Mouse (Mus musculus): ENCODE results near the gene Ttll12.
A peak's percentile ranks its signal among the peaks of the same experiment; 100 is the strongest.

The Ttll12 gene

GRCm38 (mm10) chr15:83594513-83595363, at the start of gene Ttll12:
TSS of gene Ttll12 (minus strand) at chr15:83595157.
- DNase-seq (ENCODE audit: low spot score), result peak; percentile 100

GRCm38 (mm10) chr15:83642518-83642917, 47.6 kb upstream of the Ttll12 start:
- no peak for DNase-seq (ENCODE audit: low spot score)

- DNase-seq (ENCODE audit: low spot score), result no peak
Observed at GRCm38 (mm10) chr15:83640208-83640607, 45.3 kb upstream of the Ttll12 start.

GRCm38 (mm10) chr15:83639160-83639559, 44.2 kb upstream of the Ttll12 start:
- peak; percentile 75 for DNase-seq (ENCODE audit: low spot score)

GRCm38 (mm10) chr15:83638196-83638899, 43.4 kb upstream of the Ttll12 start:
- peak; percentile 38 for DNase-seq (ENCODE audit: low spot score)

- DNase-seq (ENCODE audit: low spot score), result no peak
Observed at GRCm38 (mm10) chr15:83636759-83637158, 41.8 kb upstream of the Ttll12 start.

GRCm38 (mm10) chr15:83635251-83635650, 40.3 kb upstream of the Ttll12 start:
- no peak for DNase-seq (ENCODE audit: low spot score)

- peak; percentile 56 for DNase-seq (ENCODE audit: low spot score)
Observed at GRCm38 (mm10) chr15:83634076-83634475, 39.1 kb upstream of the Ttll12 start.

- DNase-seq (ENCODE audit: low spot score), result no peak
Observed at GRCm38 (mm10) chr15:83631071-83631470, 36.1 kb upstream of the Ttll12 start.

- no peak for DNase-seq (ENCODE audit: low spot score)
Observed at GRCm38 (mm10) chr15:83629716-83630115, 34.8 kb upstream of the Ttll12 start.

GRCm38 (mm10) chr15:83626142-83626645, 31.2 kb upstream of the Ttll12 start:
- DNase-seq (ENCODE audit: low spot score), result no peak

- no peak for DNase-seq (ENCODE audit: low spot score)
Observed at GRCm38 (mm10) chr15:83615245-83615644, 20.3 kb upstream of the Ttll12 start.

GRCm38 (mm10) chr15:83607115-83607802, 12.3 kb upstream of the Ttll12 start:
- DNase-seq (ENCODE audit: low spot score), result peak; percentile 79

- DNase-seq (ENCODE audit: low spot score), result no peak
Observed at GRCm38 (mm10) chr15:83606700-83607099, 11.7 kb upstream of the Ttll12 start.

- no peak for DNase-seq (ENCODE audit: low spot score)
Observed at GRCm38 (mm10) chr15:83606216-83606615, 11.3 kb upstream of the Ttll12 start.

- no peak for DNase-seq (ENCODE audit: low spot score)
Observed at GRCm38 (mm10) chr15:83603426-83603825, 8.5 kb upstream of the Ttll12 start.

- no peak for DNase-seq (ENCODE audit: low spot score)
Observed at GRCm38 (mm10) chr15:83603046-83603396, 8.1 kb upstream of the Ttll12 start.

- peak; percentile 14 for DNase-seq (ENCODE audit: low spot score)
Observed at GRCm38 (mm10) chr15:83602372-83603045, 7.6 kb upstream of the Ttll12 start.

GRCm38 (mm10) chr15:83601185-83601584, 6.2 kb upstream of the Ttll12 start:
- no peak for DNase-seq (ENCODE audit: low spot score)

- no peak for DNase-seq (ENCODE audit: low spot score)
Observed at GRCm38 (mm10) chr15:83596833-83597232, 1.9 kb upstream of the Ttll12 start.

GRCm38 (mm10) chr15:83595364-83595711, 381 bp upstream of the Ttll12 start:
- DNase-seq (ENCODE audit: low spot score), result no peak

Data from embryo, embryonic 10.5 days (tissue).